Mouse (Mus musculus): Measurements from ENCODE around the gene Wdr66. TPM values are rescaled to one million over a fixed set of nuclear protein-coding genes. Genes with fewer than 3 reads are reported as not detected.

Gene Wdr66
- polyA plus RNA-seq, 1 experiment from 2014 or later = 1.1 TPM

DNA sequence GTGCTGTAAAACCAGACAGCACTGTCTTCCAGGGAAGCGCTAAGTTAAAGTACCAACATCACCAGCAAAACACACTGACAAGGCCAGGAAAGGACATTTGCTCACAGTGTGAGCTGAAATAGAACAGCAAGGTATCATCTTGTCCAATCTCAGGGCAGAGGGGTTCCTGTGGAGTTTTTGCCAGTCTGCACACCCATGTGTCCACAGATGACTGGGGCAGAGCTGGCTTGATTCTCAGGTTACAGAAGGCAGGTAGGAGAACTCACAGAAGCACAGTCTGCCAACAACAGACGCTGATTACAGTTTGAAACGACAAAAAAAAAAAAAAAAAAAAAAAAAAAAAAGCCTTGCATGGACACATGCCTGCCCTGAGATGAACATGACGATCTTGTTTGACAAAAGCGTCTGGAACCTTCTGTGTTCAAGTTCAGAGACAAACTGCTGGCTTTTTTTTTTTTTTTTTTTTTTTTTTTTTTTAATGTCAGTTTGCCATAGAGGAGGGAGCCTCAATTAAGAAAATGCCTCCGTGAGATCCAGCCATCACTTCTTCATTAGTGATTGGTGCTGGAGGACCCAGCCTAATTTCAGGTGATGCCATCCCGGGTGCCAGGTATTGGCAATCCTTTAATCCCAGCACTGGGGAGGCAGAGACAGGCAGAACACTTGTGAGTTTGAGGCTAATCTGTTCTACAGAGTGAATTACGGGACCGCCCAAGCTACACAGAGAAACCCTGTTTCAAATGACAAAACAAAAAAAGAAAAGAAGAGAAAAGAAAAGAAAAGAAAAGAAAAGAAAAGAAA lies 29.6 kb downstream of the Wdr66 start:
- Histone ChIP-seq H3K9me3 (replicated peaks; ENCODE audit: control insufficient read depth, low read length) (no peaks in the 10 kb centered on the region), H3K27ac (ENCODE audit: low read length) (no peak overlapping the region), H3K27me3 (ENCODE audit: control insufficient read depth, insufficient read depth, low read length) (no peaks in the 10 kb centered on the region), H3K9ac (ENCODE audit: low read length) (no peak overlapping the region), H3K4me1 (ENCODE audit: control insufficient read depth, insufficient read depth, low read length) (no peaks in the 10 kb centered on the region), H3K36me3 (ENCODE audit: control insufficient read depth, insufficient read depth, low read length) (no peaks in the 10 kb centered on the region), H3K4me3 (replicated peaks; ENCODE audit: low read length) (no peak overlapping the region), H3K4me2 (ENCODE audit: low read depth, low read length) (no peak overlapping the region)
- WGBS = 71% methylated on average over 9 of the region's 9 CpGs
- no peak for ATAC-seq (ENCODE audit: insufficient read depth, low FRiP score)

DNA sequence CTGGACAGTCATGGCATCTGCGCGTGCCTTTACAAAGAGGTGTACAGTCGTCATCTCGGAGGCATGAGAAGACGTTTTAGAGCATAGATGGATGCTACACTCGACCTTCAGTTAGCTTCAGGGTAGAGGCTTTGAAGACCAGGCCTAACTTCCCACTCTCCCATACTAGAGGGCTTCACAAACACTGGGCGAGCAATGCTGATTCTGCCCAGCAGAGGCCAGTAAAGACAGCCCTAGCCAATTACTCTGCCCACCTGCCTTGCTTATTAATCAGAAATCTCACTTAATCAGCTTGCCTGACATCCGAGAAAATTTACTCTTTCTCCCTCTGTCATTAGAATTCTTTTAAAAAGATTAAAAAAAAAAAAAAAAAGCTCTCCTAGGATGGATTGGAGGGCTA lies 33.3 kb downstream of the Wdr66 start:
- Histone ChIP-seq H3K27me3 (ENCODE audit: control insufficient read depth, insufficient read depth, low read length) (no peaks in the 10 kb centered on the region), H3K9me3 (replicated peaks; ENCODE audit: control insufficient read depth, low read length) (no peaks in the 10 kb centered on the region), H3K36me3 (ENCODE audit: control insufficient read depth, insufficient read depth, low read length) (no peaks in the 10 kb centered on the region), H3K4me3 (replicated peaks; ENCODE audit: low read length) (no peak overlapping the region), H3K27ac (ENCODE audit: low read length) (no peak overlapping the region), H3K9ac (ENCODE audit: low read length) (no peak overlapping the region), H3K4me1 (ENCODE audit: control insufficient read depth, insufficient read depth, low read length) (no peaks in the 10 kb centered on the region), H3K4me2 (ENCODE audit: low read depth, low read length) (no peak overlapping the region)
- ATAC-seq (ENCODE audit: insufficient read depth, low FRiP score) = no peak
- 39% methylated on average over 8 of the region's 8 CpGs for WGBS

DNA sequence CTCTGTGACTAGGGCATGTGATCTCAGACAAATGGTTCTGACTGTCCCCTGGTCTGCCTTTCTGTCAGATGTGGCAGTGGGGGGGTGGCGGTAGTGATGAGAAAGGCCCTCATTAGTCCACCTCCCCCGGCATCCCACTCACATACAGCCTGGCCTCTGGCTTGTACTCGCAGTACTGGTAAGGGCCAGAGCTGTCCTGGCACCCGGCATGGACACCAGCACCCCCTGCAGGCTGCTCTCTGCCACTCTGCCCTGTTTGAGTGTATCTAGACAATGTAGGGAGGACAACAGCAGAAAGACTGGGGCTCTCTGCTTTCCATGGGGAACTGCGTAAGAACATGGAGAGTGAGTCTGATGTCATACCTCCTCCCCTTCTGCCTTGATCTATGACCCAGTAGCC lies 36.2 kb downstream of the Wdr66 start:
- 88% methylated on average over 5 of the region's 5 CpGs for WGBS
- no peak overlapping the region for H3K27ac ChIP-seq (ENCODE audit: low read length)
- no peak overlapping the region for H3K4me3 ChIP-seq (replicated peaks; ENCODE audit: low read length)
- H3K4me2 ChIP-seq (ENCODE audit: low read depth, low read length) = no peak overlapping the region
- H3K9ac ChIP-seq (ENCODE audit: low read length) = no peak overlapping the region
- ATAC-seq (ENCODE audit: insufficient read depth, low FRiP score) = no peak
- no peaks in the 10 kb centered on the region for H3K9me3 ChIP-seq (replicated peaks; ENCODE audit: control insufficient read depth, low read length)
- no peaks in the 10 kb centered on the region for H3K36me3 ChIP-seq (ENCODE audit: control insufficient read depth, insufficient read depth, low read length)
- H3K4me1 ChIP-seq (ENCODE audit: control insufficient read depth, insufficient read depth, low read length) = no peaks in the 10 kb centered on the region
- H3K27me3 ChIP-seq (ENCODE audit: control insufficient read depth, insufficient read depth, low read length) = no peaks in the 10 kb centered on the region

DNA sequence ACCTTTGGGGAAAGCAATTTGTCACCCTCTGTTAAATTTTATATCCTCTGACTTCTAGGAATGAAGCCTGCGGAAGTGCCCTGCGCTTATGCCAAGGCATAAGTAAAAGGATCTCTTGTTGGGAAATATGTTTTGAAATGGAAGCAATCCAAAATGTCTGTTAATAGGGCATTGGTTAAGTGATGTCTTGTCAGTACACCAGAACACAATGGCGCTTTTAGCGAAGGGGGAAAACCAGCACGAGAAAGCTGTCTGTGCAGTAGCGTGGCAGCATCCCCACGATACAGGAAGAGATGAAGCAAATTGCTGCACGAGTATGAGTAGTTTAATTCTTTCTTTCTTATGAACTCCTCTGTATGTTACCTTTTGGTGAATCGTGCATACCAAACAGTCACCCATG lies 42.8 kb downstream of the Wdr66 start:
- Histone ChIP-seq H3K9ac (ENCODE audit: low read length) (no peak overlapping the region), H3K4me2 (ENCODE audit: low read depth, low read length) (no peak overlapping the region), H3K36me3 (ENCODE audit: control insufficient read depth, insufficient read depth, low read length) (no peaks in the 10 kb centered on the region), H3K27ac (ENCODE audit: low read length) (no peak overlapping the region), H3K27me3 (ENCODE audit: control insufficient read depth, insufficient read depth, low read length) (no peaks in the 10 kb centered on the region), H3K9me3 (replicated peaks; ENCODE audit: control insufficient read depth, low read length) (no peaks in the 10 kb centered on the region), H3K4me1 (ENCODE audit: control insufficient read depth, insufficient read depth, low read length) (no peaks in the 10 kb centered on the region), H3K4me3 (replicated peaks; ENCODE audit: low read length) (no peak overlapping the region)
- no peak for ATAC-seq (ENCODE audit: insufficient read depth, low FRiP score)
- 73% methylated on average over 9 of the region's 9 CpGs for WGBS

DNA sequence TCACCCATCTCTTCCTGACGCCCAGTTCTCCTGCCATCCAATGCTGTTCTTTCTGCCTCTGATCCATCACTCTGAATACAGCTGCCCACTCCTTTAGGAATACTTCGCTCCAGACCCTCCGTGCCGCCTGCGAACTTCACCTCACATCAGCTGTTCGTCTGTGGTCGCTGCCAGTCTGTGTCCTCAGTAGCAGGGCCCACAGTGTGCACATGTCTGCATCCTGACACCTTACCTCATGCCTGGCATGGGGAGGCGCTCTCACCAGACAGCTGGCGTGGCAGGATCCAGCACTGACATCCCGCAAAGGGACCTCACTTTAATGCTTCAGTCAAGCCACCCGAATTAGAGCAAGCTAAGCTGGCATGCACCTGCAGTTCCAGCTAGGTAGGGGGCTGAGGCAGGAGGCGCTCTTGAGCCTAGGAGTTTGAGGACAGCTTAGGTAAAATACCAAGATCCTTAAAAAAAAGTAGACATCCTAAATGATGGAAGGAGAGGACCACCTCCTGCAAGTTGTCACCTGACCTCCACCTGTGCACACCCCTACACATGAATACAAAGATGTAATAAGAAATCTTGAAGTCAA lies 44.4 kb downstream of the Wdr66 start:
- no peak for ATAC-seq (ENCODE audit: insufficient read depth, low FRiP score)

DNA sequence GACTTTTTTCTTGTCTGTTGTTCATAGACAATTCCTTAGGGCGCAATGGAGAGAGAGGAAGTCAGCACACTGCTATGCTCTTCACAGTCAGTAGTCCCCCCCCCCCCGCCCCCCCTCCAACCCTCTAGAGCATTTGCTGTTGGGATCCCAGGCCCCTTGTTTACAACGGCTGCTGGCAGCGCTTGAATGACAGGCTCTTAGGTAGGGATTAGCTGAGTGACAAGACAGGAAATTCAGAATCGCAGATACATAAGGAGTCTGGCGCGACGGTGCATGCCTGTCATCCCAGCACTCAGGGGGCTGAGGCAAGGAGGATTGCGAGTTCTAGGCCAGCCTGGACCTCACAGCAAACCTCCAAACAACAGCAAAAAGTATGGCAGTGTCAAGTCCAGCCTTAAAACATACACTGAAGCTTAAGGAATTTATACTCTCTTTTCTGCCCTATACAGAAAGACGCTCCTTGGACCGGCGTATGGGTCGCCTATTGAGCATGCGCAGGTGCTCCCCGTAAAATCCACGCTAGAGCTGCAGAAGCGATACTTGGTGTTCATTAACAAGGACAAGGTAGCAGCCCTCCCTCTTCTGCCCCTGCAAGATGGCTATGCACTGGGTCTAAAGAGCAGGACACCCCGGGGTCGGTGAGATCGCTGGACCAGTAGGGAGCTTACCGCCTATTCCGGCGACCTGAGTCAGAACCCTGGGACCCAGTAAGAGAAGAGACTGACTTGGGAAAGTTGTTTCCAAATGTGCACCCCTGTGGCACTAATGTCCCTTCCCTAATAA lies 45.3 kb downstream of the Wdr66 start:
- H3K4me3 ChIP-seq (replicated peaks; ENCODE audit: low read length) = no peak overlapping the region
- no peaks in the 10 kb centered on the region for H3K27me3 ChIP-seq (ENCODE audit: control insufficient read depth, insufficient read depth, low read length)
- H3K4me1 ChIP-seq (ENCODE audit: control insufficient read depth, insufficient read depth, low read length) = no peaks in the 10 kb centered on the region
- H3K27ac ChIP-seq (ENCODE audit: low read length) = no peak overlapping the region
- WGBS = 58% methylated on average over 23 of the region's 23 CpGs
- no peaks in the 10 kb centered on the region for H3K9me3 ChIP-seq (replicated peaks; ENCODE audit: control insufficient read depth, low read length)
- H3K36me3 ChIP-seq (ENCODE audit: control insufficient read depth, insufficient read depth, low read length) = no peaks in the 10 kb centered on the region
- no peak overlapping the region for H3K9ac ChIP-seq (ENCODE audit: low read length)
- no peak for ATAC-seq (ENCODE audit: insufficient read depth, low FRiP score)
- no peak overlapping the region for H3K4me2 ChIP-seq (ENCODE audit: low read depth, low read length)

More for the DNA sequence above, 44.4 kb downstream of the Wdr66 start:
- H3K4me1 ChIP-seq (ENCODE audit: control insufficient read depth, insufficient read depth, low read length) = no peaks in the 10 kb centered on the region
- H3K27me3 ChIP-seq (ENCODE audit: control insufficient read depth, insufficient read depth, low read length) = no peaks in the 10 kb centered on the region
- 67% methylated on average over 12 of the region's 12 CpGs for WGBS
- no peak overlapping the region for H3K4me2 ChIP-seq (ENCODE audit: low read depth, low read length)
- no peak overlapping the region for H3K4me3 ChIP-seq (replicated peaks; ENCODE audit: low read length)
- H3K36me3 ChIP-seq (ENCODE audit: control insufficient read depth, insufficient read depth, low read length) = no peaks in the 10 kb centered on the region
- no peak overlapping the region for H3K9ac ChIP-seq (ENCODE audit: low read length)
- H3K27ac ChIP-seq (ENCODE audit: low read length) = no peak overlapping the region
- H3K9me3 ChIP-seq (replicated peaks; ENCODE audit: control insufficient read depth, low read length) = no peaks in the 10 kb centered on the region

DNA sequence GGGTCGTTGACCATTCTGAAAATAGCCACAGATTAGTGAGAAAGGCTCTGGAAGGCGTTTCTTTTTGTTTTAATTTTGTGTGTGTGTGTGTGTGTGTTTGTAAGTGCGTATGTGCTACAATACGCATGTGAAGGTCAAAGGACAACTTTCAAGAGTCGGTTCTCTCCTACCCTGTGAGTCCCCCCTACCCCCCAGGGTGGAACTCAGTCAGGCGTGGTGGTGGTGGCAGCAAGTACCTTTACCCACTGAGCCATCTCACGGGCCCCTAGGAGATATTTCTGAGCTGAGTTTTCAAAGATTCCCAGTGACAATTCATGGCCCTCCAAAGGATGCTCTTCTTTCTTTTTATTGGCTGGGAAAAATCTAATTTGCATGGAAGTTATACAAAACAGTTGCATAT lies 45.9 kb downstream of the Wdr66 start:
- no peak for ATAC-seq (ENCODE audit: insufficient read depth, low FRiP score)
- H3K4me3 ChIP-seq (replicated peaks; ENCODE audit: low read length) = no peak overlapping the region
- H3K4me2 ChIP-seq (ENCODE audit: low read depth, low read length) = no peak overlapping the region
- no peak overlapping the region for H3K9ac ChIP-seq (ENCODE audit: low read length)
- 80% methylated on average over 7 of the region's 7 CpGs for WGBS
- no peaks in the 10 kb centered on the region for H3K4me1 ChIP-seq (ENCODE audit: control insufficient read depth, insufficient read depth, low read length)
- H3K9me3 ChIP-seq (replicated peaks; ENCODE audit: control insufficient read depth, low read length) = no peaks in the 10 kb centered on the region
- H3K27ac ChIP-seq (ENCODE audit: low read length) = no peak overlapping the region
- no peaks in the 10 kb centered on the region for H3K36me3 ChIP-seq (ENCODE audit: control insufficient read depth, insufficient read depth, low read length)
- H3K27me3 ChIP-seq (ENCODE audit: control insufficient read depth, insufficient read depth, low read length) = no peaks in the 10 kb centered on the region

DNA sequence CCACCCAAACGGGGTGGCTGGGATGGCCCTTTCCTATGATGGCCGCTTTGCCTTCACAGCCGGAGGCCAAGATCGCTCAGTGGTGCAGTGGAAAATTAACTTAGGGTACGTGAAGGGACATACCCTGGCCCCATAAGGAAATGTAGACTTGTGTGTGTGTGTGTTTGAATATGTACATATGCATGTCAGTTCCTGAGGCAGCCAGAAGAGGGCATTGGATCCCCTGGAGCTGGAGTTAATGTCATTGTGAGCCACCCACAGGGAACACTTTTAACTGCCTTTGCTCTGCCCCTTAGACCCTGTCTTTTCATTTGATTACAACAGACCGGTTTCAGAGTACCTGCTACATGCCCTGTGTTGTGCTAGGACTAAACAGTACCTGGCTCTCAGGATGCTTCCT lies 46.6 kb downstream of the Wdr66 start:
- Histone ChIP-seq H3K27me3 (ENCODE audit: control insufficient read depth, insufficient read depth, low read length) (no peaks in the 10 kb centered on the region), H3K36me3 (ENCODE audit: control insufficient read depth, insufficient read depth, low read length) (no peaks in the 10 kb centered on the region), H3K9ac (ENCODE audit: low read length) (no peak overlapping the region), H3K9me3 (replicated peaks; ENCODE audit: control insufficient read depth, low read length) (no peaks in the 10 kb centered on the region), H3K4me1 (ENCODE audit: control insufficient read depth, insufficient read depth, low read length) (no peaks in the 10 kb centered on the region), H3K4me3 (replicated peaks; ENCODE audit: low read length) (no peak overlapping the region), H3K27ac (ENCODE audit: low read length) (no peak overlapping the region), H3K4me2 (ENCODE audit: low read depth, low read length) (no peak overlapping the region)
- ATAC-seq (ENCODE audit: insufficient read depth, low FRiP score) = no peak
- WGBS = 92% methylated on average over 6 of the region's 6 CpGs

DNA sequence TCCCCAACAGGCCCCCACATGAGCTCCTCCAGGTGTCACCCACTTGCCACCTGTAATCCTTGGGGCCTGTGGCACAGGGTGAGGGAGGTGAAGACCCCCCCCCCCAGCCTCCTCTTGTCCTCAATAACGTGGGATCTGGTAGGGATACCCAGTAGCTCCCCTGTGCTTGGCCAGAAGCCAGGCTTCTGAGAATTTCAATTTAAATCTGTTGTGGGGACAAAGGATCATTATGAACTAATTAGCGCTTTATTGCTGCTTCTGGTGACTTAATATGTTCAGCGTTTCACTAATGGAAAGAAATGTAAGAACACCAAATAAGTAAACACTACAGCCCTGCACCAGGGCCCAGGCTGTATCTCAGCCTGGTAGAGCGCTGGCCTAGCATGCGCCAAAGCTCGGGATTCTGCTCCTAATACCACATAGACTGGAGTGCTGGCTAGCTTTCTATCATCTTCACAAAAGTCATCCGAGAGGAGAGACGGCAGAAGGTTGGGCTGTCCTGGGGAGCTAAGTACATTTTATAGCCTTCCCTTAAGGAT lies 48.7 kb downstream of the Wdr66 start:
- no peaks in the 10 kb centered on the region for H3K4me1 ChIP-seq (ENCODE audit: control insufficient read depth, insufficient read depth, low read length)
- ATAC-seq (ENCODE audit: insufficient read depth, low FRiP score) = no peak
- H3K4me3 ChIP-seq (replicated peaks; ENCODE audit: low read length) = no peak overlapping the region
- no peaks in the 10 kb centered on the region for H3K9me3 ChIP-seq (replicated peaks; ENCODE audit: control insufficient read depth, low read length)
- no peak overlapping the region for H3K9ac ChIP-seq (ENCODE audit: low read length)
- no peak overlapping the region for H3K27ac ChIP-seq (ENCODE audit: low read length)
- 67% methylated on average over 8 of the region's 8 CpGs for WGBS
- H3K4me2 ChIP-seq (ENCODE audit: low read depth, low read length) = no peak overlapping the region
- no peaks in the 10 kb centered on the region for H3K36me3 ChIP-seq (ENCODE audit: control insufficient read depth, insufficient read depth, low read length)
- H3K27me3 ChIP-seq (ENCODE audit: control insufficient read depth, insufficient read depth, low read length) = no peaks in the 10 kb centered on the region

All from stomach, embryonic 16.5 days (tissue).